ENCODE assay signal across 8 mouse cellular contexts in the genomic region with DNA sequence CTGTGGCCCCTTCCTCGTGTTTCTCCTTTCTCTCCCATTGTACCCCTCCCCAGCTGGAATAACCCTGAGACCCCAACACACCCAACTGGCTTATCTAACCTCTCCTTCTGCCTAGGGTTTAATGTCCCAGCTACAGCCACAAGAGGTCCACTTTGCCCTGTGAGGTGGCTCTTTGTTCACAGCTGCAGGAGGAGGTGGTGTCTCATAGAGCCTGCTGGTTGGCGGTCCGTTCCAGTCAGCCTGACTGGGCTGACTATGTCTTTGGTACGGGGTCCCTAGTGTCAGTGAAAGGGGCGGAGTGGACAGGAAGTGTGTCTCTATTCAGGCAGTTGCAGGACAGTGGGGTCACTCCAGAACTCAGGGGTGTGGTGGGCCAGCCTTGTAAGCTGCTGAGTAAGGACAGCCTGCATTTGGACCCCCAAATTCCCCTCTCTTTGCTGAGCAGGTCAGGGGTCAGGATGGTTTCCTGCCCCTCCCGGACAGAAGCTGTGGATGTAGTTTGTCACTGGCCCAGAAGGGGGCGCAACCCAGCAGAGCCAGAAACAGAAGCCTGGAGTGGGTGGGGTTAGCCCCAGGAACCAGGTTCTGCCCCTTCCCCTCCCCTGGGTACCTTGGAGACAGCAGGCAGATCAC.
A peak's percentile ranks its signal among the peaks of the same experiment; 100 is the strongest.
DNase-seq lines count a peak whose midpoint lies in the region; ATAC-seq lines count a peak whose summit lies in the region.

No protein-coding gene starts in this region.

- 0 out of 2 replicates have a peak overlapping the region, but pooled peaks have one; percentile 33 for H3K27ac ChIP-seq in embryonic facial prominence, embryonic 13.5 days
- peak overlapping the region; percentile 53; the same call in 1 of the 2 replicates for H3K27ac ChIP-seq in lung, embryonic 15.5 days

- ATAC-seq in embryonic facial prominence, embryonic 13.5 days (ENCODE audit: insufficient number of reproducible peaks, insufficient read depth, low FRiP score, low TSS enrichment, low read depth): no peak
- ATAC-seq in lung, embryonic 15.5 days (ENCODE audit: borderline replicate concordance, extremely low read depth, low FRiP score, low TSS enrichment): no peak

- WGBS in embryonic facial prominence, embryonic 13.5 days: 44% methylated on average over 7 of the region's 7 CpGs
- 32% methylated on average over 7 of the region's 7 CpGs for WGBS in lung, embryonic 15.5 days

- no peak overlapping the region for H3K9ac ChIP-seq in embryonic facial prominence, embryonic 13.5 days
- H3K9ac ChIP-seq in lung, embryonic 15.5 days: no peak overlapping the region

- H3K4me2 ChIP-seq in embryonic facial prominence, embryonic 13.5 days: no peak overlapping the region
- no peak overlapping the region for H3K4me2 ChIP-seq in lung, embryonic 15.5 days

- H3K4me3 ChIP-seq in embryonic facial prominence, embryonic 13.5 days: no peak overlapping the region
- H3K4me3 ChIP-seq in lung, embryonic 15.5 days: no peak overlapping the region

- peaks cover 55% of the 10 kb centered on the region for H3K4me1 ChIP-seq in embryonic facial prominence, embryonic 13.5 days
- H3K4me1 ChIP-seq in lung, embryonic 15.5 days: peaks cover 52% of the 10 kb centered on the region

- no peaks in the 10 kb centered on the region for H3K9me3 ChIP-seq in embryonic facial prominence, embryonic 13.5 days
- H3K9me3 ChIP-seq in lung, embryonic 15.5 days: no peaks in the 10 kb centered on the region

- H3K36me3 ChIP-seq in embryonic facial prominence, embryonic 13.5 days: no peaks in the 10 kb centered on the region
- H3K36me3 ChIP-seq in lung, embryonic 15.5 days: no peaks in the 10 kb centered on the region

- H3K27me3 ChIP-seq in embryonic facial prominence, embryonic 13.5 days: no peaks in the 10 kb centered on the region
- H3K27me3 ChIP-seq in lung, embryonic 15.5 days: no peaks in the 10 kb centered on the region

- peak; percentile 40 to 57 for DNase-seq in adrenal gland, adult 18-20 months (ENCODE audit: low spot score in 2 of 2)
- no peak for DNase-seq in adrenal gland, adult 2 months
- peak; percentile 73 for DNase-seq in CD4-positive, CD25-positive, alpha-beta regulatory T cell, adult 2 months (ENCODE audit: low read depth, low spot score)
- peak; percentile 40 for DNase-seq in kidney, adult 11 months
- peak; percentile 71 to 89 for DNase-seq in spleen, postnatal 4 days (ENCODE audit: low spot score in 2 of 2)
- no peak for DNase-seq in left cerebral cortex, adult 11 months (ENCODE audit: low spot score)

Comparison
In these comparisons a context has a peak if more than half of its experiments do, and no peak if none do; other contexts are left out.
1. DNase-seq: peak in adrenal gland, adult 18-20 months (2 of 2), CD4-positive, CD25-positive, alpha-beta regulatory T cell, adult 2 months (single experiment), kidney, adult 11 months (single experiment) and spleen, postnatal 4 days (2 of 2); none in adrenal gland, adult 2 months (single experiment) and left cerebral cortex, adult 11 months (single experiment).